Mouse (Mus musculus) MEL (cell line): ENCODE measurements around the gene Bmpr1a.

Experiments used
- CTCF ChIP-seq, 3 experiments: IDR thresholded peaks in 2 of 3; conservative IDR thresholded peaks in 1 of 3; 2 replicates each; pipeline ENCODE4 v1.5.1; 2011 to 2012; ENCODE audit warnings: low read length in 3 of 3, low read depth in 2 of 3, mild to moderate bottlenecking in 2 of 3, improper control_type of control experiment in 1 of 3, inconsistent platforms in 1 of 3, mixed read lengths in 1 of 3, moderate library complexity in 1 of 3; ENCODE audit not compliant: control insufficient read depth in 1 of 3, insufficient read depth in 1 of 3, poor library complexity in 1 of 3, severe bottlenecking in 1 of 3
- E2F4 ChIP-seq: IDR thresholded peaks from 2 replicates; pipeline ENCODE4 v1.6.1; 2011; ENCODE audit warnings: low read depth, low read length, improper control_type of control experiment, borderline replicate concordance
- ELF1 ChIP-seq: IDR thresholded peaks from 2 replicates; pipeline ENCODE4 v1.6.1; 2014; ENCODE audit warnings: low read depth, mild to moderate bottlenecking, inconsistent platforms, low read length, improper control_type of control experiment, moderate library complexity
- EP300 ChIP-seq, 2 experiments: IDR thresholded peaks; 2 replicates each; pipeline ENCODE4 v1.6.1; 2011; ENCODE audit warnings: improper control_type of control experiment in 2 of 2, low read length in 2 of 2, low read depth in 1 of 2, mild to moderate bottlenecking in 1 of 2
- POLR2A ChIP-seq, 2 experiments: IDR thresholded peaks; 2 replicates each; pipeline ENCODE4 v1.6.1; 2011 to 2012; ENCODE audit warnings: low read length in 2 of 2, mild to moderate bottlenecking in 2 of 2, control low read depth in 1 of 2, improper control_type of control experiment in 1 of 2, low read depth in 1 of 2, moderate library complexity in 1 of 2; ENCODE audit not compliant: control insufficient read depth in 1 of 2, insufficient read depth in 1 of 2, poor library complexity in 1 of 2
- POLR2AphosphoS2 ChIP-seq: IDR thresholded peaks from 2 replicates; pipeline ENCODE4 v1.6.1; 2011; ENCODE audit warnings: low read length, improper control_type of control experiment
- RCOR1 ChIP-seq: IDR thresholded peaks from 2 replicates; pipeline ENCODE4 v1.6.1; 2012; ENCODE audit warnings: low read depth, mild to moderate bottlenecking, inconsistent platforms, low read length, improper control_type of control experiment
- TBP ChIP-seq: IDR thresholded peaks from 2 replicates; pipeline ENCODE4 v1.8.0; 2011; ENCODE audit warnings: low read depth, low read length, improper control_type of control experiment
- USF1 ChIP-seq: IDR thresholded peaks from 2 replicates; pipeline ENCODE4 v1.6.1; 2014; ENCODE audit warnings: low read depth, mild to moderate bottlenecking, inconsistent platforms, low read length, improper control_type of control experiment, moderate library complexity
- USF2 ChIP-seq, 2 experiments: IDR thresholded peaks; 2 replicates each; pipeline ENCODE4 v1.6.1; 2011 to 2012; ENCODE audit warnings: improper control_type of control experiment in 2 of 2, low read length in 2 of 2, borderline replicate concordance in 1 of 2, inconsistent platforms in 1 of 2, low read depth in 1 of 2, mild to moderate bottlenecking in 1 of 2; ENCODE audit not compliant: insufficient read depth in 1 of 2
- ZKSCAN1 ChIP-seq: IDR thresholded peaks from 2 replicates; pipeline ENCODE4 v1.6.1; 2012; ENCODE audit warnings: low read depth, mild to moderate bottlenecking, inconsistent platforms, low read length, improper control_type of control experiment, moderate library complexity

DNA sequence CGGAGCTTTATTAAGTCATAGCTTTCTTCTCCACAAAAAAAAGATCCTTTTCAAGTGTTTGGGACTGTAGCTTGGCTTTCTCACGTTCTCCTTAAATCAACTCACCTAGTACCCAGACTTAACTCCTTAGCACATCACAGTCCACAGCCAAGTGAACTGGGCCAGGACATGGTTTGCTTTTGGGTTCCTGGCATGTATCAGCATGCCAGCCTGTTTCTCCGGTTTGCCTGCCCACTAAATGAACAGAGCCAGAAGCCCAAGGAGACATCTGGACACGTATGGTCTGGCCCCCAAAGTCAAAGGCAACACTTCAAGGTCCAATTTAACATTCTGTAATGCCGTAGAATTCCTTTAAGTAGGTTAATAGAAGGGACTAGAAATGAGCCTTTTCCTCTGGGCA lies 1.2 kb upstream of the Bmpr1a start:
- TF ChIP-seq CTCF (IDR thresholded peaks at IDR 0.05 in 2 of 3, conservative IDR thresholded peaks at IDR 0.05 in 1 of 3; ENCODE audit: control insufficient read depth in 1 of 3, insufficient read depth in 1 of 3, low read depth in 2 of 3, low read length in 3 of 3, poor library complexity in 1 of 3, severe bottlenecking in 1 of 3) (no peak), POLR2A (IDR thresholded peaks at IDR 0.05; ENCODE audit: control insufficient read depth in 1 of 2, insufficient read depth in 1 of 2, low read depth in 1 of 2, low read length in 2 of 2, poor library complexity in 1 of 2) (no peak), E2F4 (no peak), USF2 (IDR thresholded peaks at IDR 0.05; ENCODE audit: borderline replicate concordance in 1 of 2, insufficient read depth in 1 of 2, low read depth in 1 of 2, low read length in 2 of 2) (no peak), EP300 (IDR thresholded peaks at IDR 0.05; ENCODE audit: low read depth in 1 of 2, low read length in 2 of 2) (no peak), ZKSCAN1 (no peak), TBP (no peak), USF1 (no peak), ELF1 (no peak), POLR2AphosphoS2 (no peak), RCOR1 (no peak)
